Mouse (Mus musculus): ENCODE data around the gene Gab1.

Gab1 gene

GRCm38 (mm10) chr8:80872688-80873087 lies 7.6 kb downstream of the Gab1 start:
- no peak for DNase-seq (ENCODE audit: low read depth)

- DNase-seq (ENCODE audit: low read depth) = no peak
Measured at GRCm38 (mm10) chr8:80871400-80871799, 8.9 kb downstream of the Gab1 start.

GRCm38 (mm10) chr8:80870535-80871204 lies 9.6 kb downstream of the Gab1 start:
- no peak for DNase-seq (ENCODE audit: low read depth)

- no peak for DNase-seq (ENCODE audit: low read depth)
Measured at GRCm38 (mm10) chr8:80869881-80870328, 10.4 kb downstream of the Gab1 start.

GRCm38 (mm10) chr8:80868801-80869323 lies 11.5 kb downstream of the Gab1 start:
- peak; percentile 71 for DNase-seq (ENCODE audit: low read depth)

GRCm38 (mm10) chr8:80868006-80868702 lies 12.2 kb downstream of the Gab1 start:
- DNase-seq (ENCODE audit: low read depth) = no peak

GRCm38 (mm10) chr8:80867598-80867997 lies 12.7 kb downstream of the Gab1 start:
- DNase-seq (ENCODE audit: low read depth) = no peak

- no peak for DNase-seq (ENCODE audit: low read depth)
Measured at GRCm38 (mm10) chr8:80865181-80865784, 15.0 kb downstream of the Gab1 start.

GRCm38 (mm10) chr8:80863393-80863792 lies 16.9 kb downstream of the Gab1 start:
- DNase-seq (ENCODE audit: low read depth) = no peak

- no peak for DNase-seq (ENCODE audit: low read depth)
Measured at GRCm38 (mm10) chr8:80859180-80859775, 21.0 kb downstream of the Gab1 start.

GRCm38 (mm10) chr8:80857851-80858367 lies 22.4 kb downstream of the Gab1 start:
- DNase-seq (ENCODE audit: low read depth) = no peak

- DNase-seq (ENCODE audit: low read depth) = no peak
Measured at GRCm38 (mm10) chr8:80857128-80857527, 23.2 kb downstream of the Gab1 start.

- DNase-seq (ENCODE audit: low read depth) = no peak
Measured at GRCm38 (mm10) chr8:80856606-80857005, 23.7 kb downstream of the Gab1 start.

GRCm38 (mm10) chr8:80853622-80854021 lies 26.7 kb downstream of the Gab1 start:
- no peak for DNase-seq (ENCODE audit: low read depth)

GRCm38 (mm10) chr8:80853208-80853607 lies 27.1 kb downstream of the Gab1 start:
- DNase-seq (ENCODE audit: low read depth) = no peak

GRCm38 (mm10) chr8:80852412-80853165 lies 27.7 kb downstream of the Gab1 start:
- DNase-seq (ENCODE audit: low read depth) = no peak

- no peak for DNase-seq (ENCODE audit: low read depth)
Measured at GRCm38 (mm10) chr8:80851648-80852047, 28.7 kb downstream of the Gab1 start.

- DNase-seq (ENCODE audit: low read depth) = no peak
Measured at GRCm38 (mm10) chr8:80850013-80850412, 30.3 kb downstream of the Gab1 start.

- DNase-seq (ENCODE audit: low read depth) = no peak
Measured at GRCm38 (mm10) chr8:80848631-80849030, 31.7 kb downstream of the Gab1 start.

- DNase-seq (ENCODE audit: low read depth) = no peak
Measured at GRCm38 (mm10) chr8:80847912-80848311, 32.4 kb downstream of the Gab1 start.

- no peak for DNase-seq (ENCODE audit: low read depth)
Measured at GRCm38 (mm10) chr8:80845284-80845683, 35.0 kb downstream of the Gab1 start.
